Mouse (Mus musculus): ENCODE results near the gene Uchl1. TPM values are rescaled to one million over a fixed set of nuclear protein-coding genes. Genes with fewer than 3 reads are reported as not detected.
A peak's percentile ranks its signal among the peaks of the same experiment; 100 is the strongest.

The Uchl1 gene
- polyA plus RNA-seq, 1 experiment from 2014 or later, result 2.1 TPM

DNA sequence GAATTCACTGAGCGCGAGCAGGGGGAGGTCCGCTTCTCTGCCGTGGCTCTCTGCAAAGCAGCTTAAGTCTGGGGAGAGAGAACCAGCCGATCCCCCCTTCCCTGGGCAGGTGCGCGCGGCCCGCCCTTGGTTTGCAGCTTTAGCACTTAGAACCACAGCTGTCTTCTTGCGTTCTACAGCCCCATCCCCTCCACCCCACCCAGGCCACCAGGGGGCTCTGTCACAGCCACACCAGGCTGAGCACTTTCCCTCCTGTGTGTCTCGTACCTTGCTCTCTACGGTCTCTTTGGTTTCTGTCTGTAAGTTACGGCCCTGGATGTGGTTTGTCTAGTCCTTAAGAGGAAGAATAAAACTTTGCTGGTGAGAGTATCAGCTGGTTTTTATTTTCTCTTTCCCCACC lies 11.0 kb downstream of the Uchl1 start:
- 72% methylated on average over 13 of the region's 13 CpGs for WGBS (ENCODE audit: insufficient replicate concordance)
- TF ChIP-seq EP300 (IDR thresholded peaks at IDR 0.05; ENCODE audit: low read depth) (no peak), CTCF (IDR thresholded peaks at IDR 0.05; ENCODE audit: low read depth) (peak; percentile 39)
- H3K27me3 ChIP-seq (ENCODE audit: insufficient read depth, low read length), result no peaks in the 10 kb centered on the region
- no peak overlapping the region for H3K27ac ChIP-seq (ENCODE audit: low read depth)
- DNase-seq (no peak), ATAC-seq (no peak)
- no peaks in the 10 kb centered on the region for H3K4me1 ChIP-seq (ENCODE audit: insufficient read depth)
- H3K4me2 ChIP-seq (ENCODE audit: low read depth, low read length), result no peak overlapping the region
- H3K36me3 ChIP-seq (replicated peaks; ENCODE audit: insufficient read depth, low read length), result no peaks in the 10 kb centered on the region
- no peak overlapping the region for H3K9ac ChIP-seq (replicated peaks)
- H3K9me3 ChIP-seq (ENCODE audit: low read length), result no peaks in the 10 kb centered on the region
- H3K4me3 ChIP-seq (ENCODE audit: low read depth, low read length), result no peak overlapping the region

DNA sequence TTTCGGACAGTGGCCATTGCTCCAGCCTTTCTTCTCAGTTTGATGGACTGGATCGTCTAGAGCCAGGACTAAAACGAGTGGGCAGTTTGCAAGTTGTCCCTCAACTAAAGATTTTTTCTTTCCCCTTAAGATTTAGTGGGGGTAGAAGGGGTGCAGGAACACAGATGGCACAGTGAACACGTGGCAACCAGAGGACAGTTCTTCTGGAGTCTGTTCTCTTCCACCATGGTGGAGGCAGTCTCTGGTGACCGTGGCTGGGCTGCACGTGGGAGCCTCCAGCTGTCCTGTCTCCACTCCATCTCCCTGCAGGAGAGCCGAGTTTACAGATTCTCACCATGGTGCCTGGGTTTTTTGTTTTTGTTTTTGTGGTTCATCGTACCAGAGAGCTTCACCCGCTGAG lies 11.8 kb downstream of the Uchl1 start:
- H3K9ac ChIP-seq (replicated peaks), result no peak overlapping the region
- no peaks in the 10 kb centered on the region for H3K36me3 ChIP-seq (replicated peaks; ENCODE audit: insufficient read depth, low read length)
- no peak overlapping the region for H3K4me2 ChIP-seq (ENCODE audit: low read depth, low read length)
- no peak for DNase-seq
- 74% methylated on average over 9 of the region's 9 CpGs for WGBS (ENCODE audit: insufficient replicate concordance)
- H3K4me1 ChIP-seq (ENCODE audit: insufficient read depth), result no peaks in the 10 kb centered on the region
- no peak overlapping the region for H3K27ac ChIP-seq (ENCODE audit: low read depth)
- no peaks in the 10 kb centered on the region for H3K27me3 ChIP-seq (ENCODE audit: insufficient read depth, low read length)
- TF ChIP-seq CTCF (IDR thresholded peaks at IDR 0.05; ENCODE audit: low read depth) (no peak), EP300 (IDR thresholded peaks at IDR 0.05; ENCODE audit: low read depth) (no peak)
- no peaks in the 10 kb centered on the region for H3K9me3 ChIP-seq (ENCODE audit: low read length)
- ATAC-seq, result no peak
- H3K4me3 ChIP-seq (ENCODE audit: low read depth, low read length), result no peak overlapping the region

DNA sequence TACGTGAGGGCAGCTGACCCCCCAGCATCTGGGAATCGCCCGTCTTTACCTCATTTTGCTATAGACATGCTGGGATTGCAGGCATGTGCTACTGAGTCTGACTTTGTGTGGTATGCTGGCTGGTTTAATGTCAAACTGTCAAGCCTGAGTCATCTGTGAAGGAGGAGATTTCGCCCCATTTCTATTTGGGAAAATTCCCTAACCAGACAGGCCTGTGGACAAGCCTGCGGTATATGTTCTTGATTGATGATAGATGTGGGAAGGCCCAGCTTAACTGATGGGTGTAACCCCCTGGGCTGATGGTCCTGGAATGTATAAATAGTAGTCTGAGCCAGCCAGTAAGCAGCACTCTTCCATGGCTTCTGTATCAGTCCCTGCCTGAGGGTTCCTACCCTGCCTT lies 12.4 kb downstream of the Uchl1 start:
- H3K4me3 ChIP-seq (ENCODE audit: low read depth, low read length), result no peak overlapping the region
- ATAC-seq (no peak), DNase-seq (no peak)
- TF ChIP-seq CTCF (IDR thresholded peaks at IDR 0.05; ENCODE audit: low read depth) (no peak), EP300 (IDR thresholded peaks at IDR 0.05; ENCODE audit: low read depth) (no peak)
- H3K9me3 ChIP-seq (ENCODE audit: low read length), result no peaks in the 10 kb centered on the region
- 85% methylated on average over 5 of the region's 5 CpGs for WGBS (ENCODE audit: insufficient replicate concordance)
- H3K9ac ChIP-seq (replicated peaks), result no peak overlapping the region
- no peaks in the 10 kb centered on the region for H3K4me1 ChIP-seq (ENCODE audit: insufficient read depth)
- no peaks in the 10 kb centered on the region for H3K36me3 ChIP-seq (replicated peaks; ENCODE audit: insufficient read depth, low read length)
- no peak overlapping the region for H3K4me2 ChIP-seq (ENCODE audit: low read depth, low read length)
- H3K27ac ChIP-seq (ENCODE audit: low read depth), result no peak overlapping the region
- no peaks in the 10 kb centered on the region for H3K27me3 ChIP-seq (ENCODE audit: insufficient read depth, low read length)

- 87% methylated on average over 9 of the region's 9 CpGs for WGBS (ENCODE audit: insufficient replicate concordance)
- Histone ChIP-seq H3K9me3 (ENCODE audit: low read length) (no peaks in the 10 kb centered on the region), H3K4me2 (ENCODE audit: low read depth, low read length) (no peak overlapping the region), H3K4me1 (ENCODE audit: insufficient read depth) (no peaks in the 10 kb centered on the region), H3K27ac (ENCODE audit: low read depth) (no peak overlapping the region), H3K36me3 (replicated peaks; ENCODE audit: insufficient read depth, low read length) (no peaks in the 10 kb centered on the region), H3K27me3 (ENCODE audit: insufficient read depth, low read length) (no peaks in the 10 kb centered on the region), H3K4me3 (ENCODE audit: low read depth, low read length) (no peak overlapping the region), H3K9ac (replicated peaks) (no peak overlapping the region)
- ATAC-seq, result no peak
- no peak for DNase-seq
- TF ChIP-seq CTCF (IDR thresholded peaks at IDR 0.05; ENCODE audit: low read depth), result no peak
- TF ChIP-seq EP300 (IDR thresholded peaks at IDR 0.05; ENCODE audit: low read depth), result no peak
These were observed 13.9 kb downstream of the Uchl1 start for GRCm38 (mm10) chr5:66689796-66690195.

DNA sequence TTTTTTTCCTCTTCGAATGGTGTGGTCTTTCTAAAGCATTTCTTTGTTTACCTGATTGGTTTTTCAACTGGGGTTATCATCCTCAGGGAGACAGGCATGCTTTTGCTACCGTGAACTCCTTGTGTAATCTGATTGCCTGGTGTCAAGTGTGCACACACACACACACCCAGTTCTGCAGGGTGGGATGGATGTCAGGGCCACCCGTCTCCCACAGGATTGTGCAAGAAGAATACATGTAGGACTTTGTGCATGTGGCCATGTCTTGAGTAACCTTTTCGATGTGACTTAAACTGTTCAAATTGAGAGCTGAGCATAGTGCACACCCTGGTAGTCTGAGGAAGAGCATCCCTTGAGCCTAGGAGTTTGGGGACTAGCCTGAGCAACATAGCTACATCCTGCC lies 17.3 kb downstream of the Uchl1 start:
- ATAC-seq (no peak), DNase-seq (no peak)
- no peak overlapping the region for H3K9ac ChIP-seq (replicated peaks)
- no peak overlapping the region for H3K4me3 ChIP-seq (ENCODE audit: low read depth, low read length)
- no peaks in the 10 kb centered on the region for H3K4me1 ChIP-seq (ENCODE audit: insufficient read depth)
- no peaks in the 10 kb centered on the region for H3K36me3 ChIP-seq (replicated peaks; ENCODE audit: insufficient read depth, low read length)
- H3K27ac ChIP-seq (ENCODE audit: low read depth), result no peak overlapping the region
- TF ChIP-seq CTCF (IDR thresholded peaks at IDR 0.05; ENCODE audit: low read depth) (no peak), EP300 (IDR thresholded peaks at IDR 0.05; ENCODE audit: low read depth) (no peak)
- 56% methylated on average over 4 of the region's 4 CpGs for WGBS (ENCODE audit: insufficient replicate concordance)
- no peaks in the 10 kb centered on the region for H3K9me3 ChIP-seq (ENCODE audit: low read length)
- peaks cover 3% of the 10 kb centered on the region; the same call in 1 of the 2 replicates for H3K27me3 ChIP-seq (ENCODE audit: insufficient read depth, low read length)
- H3K4me2 ChIP-seq (ENCODE audit: low read depth, low read length), result no peak overlapping the region

DNA sequence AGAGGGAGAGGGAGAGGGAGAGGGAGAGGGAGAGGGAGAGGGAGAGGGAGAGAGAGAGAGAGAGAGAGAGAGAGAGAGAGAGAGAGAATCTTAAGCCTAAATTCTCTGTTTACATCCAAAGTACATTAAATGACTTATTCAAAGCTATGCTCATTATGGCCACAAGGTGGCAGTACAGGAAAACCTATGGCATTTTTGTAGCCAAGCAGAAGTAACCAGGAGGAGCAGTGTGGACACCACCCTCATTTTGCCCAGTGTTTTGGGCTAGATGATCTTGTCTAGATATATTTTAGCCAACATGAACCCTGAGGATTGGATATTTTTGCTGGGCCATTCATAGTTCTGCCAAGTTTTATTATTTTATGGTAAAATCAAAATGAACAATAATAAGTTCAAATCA lies 21.2 kb downstream of the Uchl1 start:
- DNase-seq, result peak; percentile 19
- no peaks in the 10 kb centered on the region for H3K4me1 ChIP-seq (ENCODE audit: insufficient read depth)

GRCm38 (mm10) chr5:66699911-66700310 lies 24.0 kb downstream of the Uchl1 start:
- 58% methylated on average over 6 of the region's 6 CpGs for WGBS (ENCODE audit: insufficient replicate concordance)
- ATAC-seq (no peak), DNase-seq (no peak)

More for the DNA sequence above, 21.2 kb downstream of the Uchl1 start:
- no peak overlapping the region for H3K4me2 ChIP-seq (ENCODE audit: low read depth, low read length)
- peaks cover 3% of the 10 kb centered on the region; the same call in 1 of the 2 replicates for H3K27me3 ChIP-seq (ENCODE audit: insufficient read depth, low read length)
- no peak overlapping the region for H3K4me3 ChIP-seq (ENCODE audit: low read depth, low read length)
- no peaks in the 10 kb centered on the region for H3K9me3 ChIP-seq (ENCODE audit: low read length)
- no peak overlapping the region for H3K9ac ChIP-seq (replicated peaks)
- TF ChIP-seq EP300 (IDR thresholded peaks at IDR 0.05; ENCODE audit: low read depth) (no peak), CTCF (IDR thresholded peaks at IDR 0.05; ENCODE audit: low read depth) (peak; percentile 85)
- no peak overlapping the region for H3K27ac ChIP-seq (ENCODE audit: low read depth)
- no peak for ATAC-seq
- no peaks in the 10 kb centered on the region for H3K36me3 ChIP-seq (replicated peaks; ENCODE audit: insufficient read depth, low read length)

More at GRCm38 (mm10) chr5:66699911-66700310, 24.0 kb downstream of the Uchl1 start:
- peaks cover 3% of the 10 kb centered on the region; the same call in 1 of the 2 replicates for H3K27me3 ChIP-seq (ENCODE audit: insufficient read depth, low read length)
- H3K4me3 ChIP-seq (ENCODE audit: low read depth, low read length), result no peak overlapping the region
- H3K4me1 ChIP-seq (ENCODE audit: insufficient read depth), result no peaks in the 10 kb centered on the region
- no peak for TF ChIP-seq EP300 (IDR thresholded peaks at IDR 0.05; ENCODE audit: low read depth)
- TF ChIP-seq CTCF (IDR thresholded peaks at IDR 0.05; ENCODE audit: low read depth), result no peak
- H3K36me3 ChIP-seq (replicated peaks; ENCODE audit: insufficient read depth, low read length), result no peaks in the 10 kb centered on the region
- H3K9me3 ChIP-seq (ENCODE audit: low read length), result no peaks in the 10 kb centered on the region
- no peak overlapping the region for H3K4me2 ChIP-seq (ENCODE audit: low read depth, low read length)
- H3K27ac ChIP-seq (ENCODE audit: low read depth), result no peak overlapping the region
- no peak overlapping the region for H3K9ac ChIP-seq (replicated peaks)
